Mouse (Mus musculus) erythroblast, embryonic 14.5 days (primary cell): Measurements from ENCODE around the gene Tcf7.

Source experiments
- GATA1 ChIP-seq: IDR thresholded peaks from 2 replicates; pipeline ENCODE4 v1.6.1; 2012; ENCODE audit warnings: low read length, inconsistent platforms, mixed read lengths
- TAL1 ChIP-seq: IDR thresholded peaks from 3 replicates; pipeline ENCODE4 v1.6.1; 2012; ENCODE audit warnings: low read length, inconsistent platforms, mixed read lengths

DNA sequence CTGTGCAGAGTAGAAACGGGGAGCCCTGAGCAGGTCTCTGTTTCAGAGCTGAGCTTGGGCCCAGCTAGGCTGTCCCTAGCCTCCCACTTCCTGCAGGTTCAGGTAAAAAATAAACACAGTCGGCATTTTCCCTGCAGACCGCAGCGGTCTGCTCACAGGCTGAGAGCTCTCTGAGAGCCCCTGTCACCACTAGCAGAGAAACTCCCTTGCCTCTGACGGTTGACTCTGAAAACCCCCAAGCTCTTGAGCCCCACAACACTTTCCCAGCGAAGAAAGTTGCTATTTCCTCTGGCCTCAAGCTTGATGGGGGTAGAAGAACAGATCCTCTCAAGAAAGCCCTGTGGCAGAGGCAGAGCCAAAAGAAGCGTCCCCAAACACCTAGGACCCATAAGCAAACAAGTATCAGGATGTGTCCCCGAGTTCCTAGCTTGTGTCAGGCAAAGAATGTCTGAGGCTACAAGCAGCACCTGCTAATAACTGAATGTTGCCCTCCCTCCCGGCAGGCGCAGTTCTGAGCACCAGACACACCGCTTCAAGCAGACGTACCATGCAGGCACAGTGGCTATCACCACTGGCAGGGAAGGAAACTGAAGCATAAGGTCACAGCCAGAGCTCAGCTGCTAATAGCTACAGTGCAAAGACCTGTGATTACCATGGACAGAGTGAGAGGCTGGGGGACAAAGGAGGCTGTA is 17.1 kb downstream of the Tcf7 start:
- TF ChIP-seq GATA1 (no peak), TAL1 (no peak)
